Mouse (Mus musculus): Measurements from ENCODE around the gene Zfp446.

Gene Zfp446

DNA sequence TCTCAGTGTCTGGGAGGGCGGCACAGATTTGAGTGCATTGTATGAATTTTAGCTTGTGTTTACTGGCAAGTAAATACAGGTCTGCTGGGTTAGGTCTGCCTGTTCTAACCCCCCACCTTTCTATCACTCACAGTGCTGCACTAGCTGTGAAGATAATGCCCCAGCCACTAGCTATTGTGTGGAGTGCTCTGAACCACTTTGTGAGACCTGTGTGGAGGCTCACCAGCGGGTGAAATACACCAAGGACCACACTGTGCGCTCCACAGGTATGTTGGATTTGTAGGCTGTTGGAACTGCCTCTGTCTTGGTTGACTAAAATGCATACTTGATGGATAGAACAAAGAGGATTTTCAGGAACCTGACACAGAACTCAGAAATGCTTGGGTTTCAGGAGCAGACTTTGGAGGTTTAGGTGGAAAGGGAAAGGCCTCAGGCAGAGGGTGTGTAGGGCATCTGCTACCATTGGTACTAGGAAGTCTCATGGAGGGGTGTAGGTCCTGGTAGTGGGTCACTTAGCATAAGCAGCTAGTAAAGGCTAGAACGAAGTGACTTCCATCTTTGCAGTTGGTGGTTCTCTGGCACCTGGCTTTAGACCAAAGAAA, 48.0 kb downstream of the Zfp446 start:
- DNase-seq: no peak

DNA sequence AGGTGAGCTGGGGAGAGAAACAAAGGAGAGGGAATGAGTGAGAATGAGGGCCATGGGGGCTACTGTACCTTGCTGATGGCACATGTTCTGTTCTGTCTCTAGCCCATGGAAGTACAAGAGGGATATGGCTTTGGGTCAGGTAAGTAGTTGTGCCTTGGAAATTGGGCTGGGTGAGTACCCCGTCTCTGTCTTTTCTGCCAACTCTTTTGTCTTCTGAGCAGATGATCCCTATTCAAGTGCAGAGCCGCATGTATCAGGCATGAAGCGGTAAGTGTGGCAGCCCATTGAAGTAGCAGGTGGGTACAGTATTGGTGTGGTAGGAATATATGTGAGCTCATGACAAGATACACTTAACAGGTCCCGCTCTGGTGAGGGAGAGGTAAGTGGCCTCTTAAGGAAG, 51.3 kb downstream of the Zfp446 start:
- no peak for DNase-seq

DNA sequence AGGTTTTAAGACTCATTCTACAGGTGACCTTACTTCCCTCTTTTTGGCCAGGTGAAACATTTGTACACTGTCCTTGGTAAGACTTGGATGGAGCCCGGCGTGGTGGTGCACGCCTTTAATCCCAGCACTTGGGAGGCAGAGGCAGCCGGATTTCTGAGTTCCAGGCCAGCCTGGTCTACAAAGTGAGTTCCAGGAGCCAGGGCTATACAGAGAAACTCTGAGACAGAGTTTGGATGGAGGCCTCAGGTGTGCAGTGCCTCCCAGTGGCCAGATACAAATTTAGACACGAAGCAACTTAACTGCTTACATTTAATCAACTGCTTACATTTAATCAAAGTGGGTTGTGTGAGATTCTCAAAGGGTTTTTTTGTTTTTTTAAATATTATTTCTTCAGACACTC, 53.4 kb downstream of the Zfp446 start:
- no peak for DNase-seq

DNA sequence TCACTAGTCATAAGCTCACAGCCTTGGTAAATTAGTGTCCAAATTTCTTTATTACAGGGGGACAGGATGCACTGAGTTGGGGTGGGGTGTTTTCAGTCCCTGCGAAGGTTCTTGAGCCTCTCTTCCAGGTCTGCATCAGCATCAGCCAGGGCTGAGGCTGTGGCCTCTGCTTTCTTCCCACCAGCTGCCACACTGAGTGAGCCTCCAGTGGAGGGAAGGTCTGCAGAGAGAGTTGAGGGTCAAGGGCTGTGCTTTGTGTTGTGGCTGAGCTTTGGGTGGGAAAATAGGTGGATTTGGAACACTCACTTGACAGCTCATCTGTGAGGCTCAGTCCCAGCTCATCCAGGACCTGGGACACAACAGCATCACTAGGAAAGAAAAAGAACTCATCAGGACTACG, 54.3 kb downstream of the Zfp446 start:
- DNase-seq: no peak

DNA sequence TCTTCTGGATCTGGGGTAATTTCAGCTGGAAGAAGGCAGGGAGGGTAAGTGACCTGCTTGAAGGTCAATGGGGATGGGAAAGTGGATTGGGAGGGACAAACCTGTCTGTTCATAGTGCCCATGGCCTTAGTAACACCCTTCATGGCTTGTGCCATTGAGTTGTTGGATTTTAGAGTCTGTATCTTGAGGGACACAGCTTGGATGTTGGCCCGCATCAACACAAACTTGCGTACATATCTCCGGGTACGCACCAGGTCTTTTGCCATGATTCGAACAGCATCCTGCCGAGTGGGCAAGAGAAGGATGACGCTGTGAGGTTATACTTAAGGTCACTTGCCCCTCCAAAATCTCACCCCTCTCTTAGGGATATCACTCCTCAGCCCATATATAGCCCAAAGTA, 54.9 kb downstream of the Zfp446 start:
- no peak for DNase-seq

DNA sequence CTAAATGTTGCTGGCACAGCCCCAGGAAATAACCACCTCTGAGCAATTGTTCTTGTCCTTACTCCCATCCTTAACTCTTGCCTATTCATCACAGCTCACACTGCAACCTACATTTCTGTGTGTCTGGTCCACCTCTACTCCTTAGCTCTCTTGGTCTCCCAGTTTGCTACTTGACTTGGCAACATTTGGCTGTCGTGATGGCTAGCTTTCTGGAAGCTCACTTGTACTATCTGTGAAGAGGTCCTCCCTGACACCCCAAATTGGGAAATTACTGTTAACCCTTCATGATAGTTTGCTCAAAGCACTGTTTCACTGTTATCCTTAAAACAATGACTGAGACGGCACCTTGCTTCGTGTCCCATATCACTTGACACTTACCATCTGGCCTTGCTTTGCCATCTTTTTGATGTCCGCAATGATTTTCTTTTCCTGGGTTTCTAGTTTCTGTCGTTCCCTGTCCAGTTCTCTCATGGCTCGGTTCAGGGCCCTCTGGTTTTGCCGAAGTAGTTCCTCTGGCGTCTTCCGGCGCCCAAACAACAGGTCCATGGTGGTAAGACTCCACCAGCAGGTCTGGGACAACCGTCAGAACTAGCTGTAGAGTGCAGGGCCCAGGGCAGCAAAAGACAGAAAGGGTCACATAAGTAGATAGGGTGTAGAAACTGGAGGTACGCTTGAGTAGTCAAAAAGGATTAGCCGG, 56.0 kb downstream of the Zfp446 start:
- no peak for DNase-seq

DNA sequence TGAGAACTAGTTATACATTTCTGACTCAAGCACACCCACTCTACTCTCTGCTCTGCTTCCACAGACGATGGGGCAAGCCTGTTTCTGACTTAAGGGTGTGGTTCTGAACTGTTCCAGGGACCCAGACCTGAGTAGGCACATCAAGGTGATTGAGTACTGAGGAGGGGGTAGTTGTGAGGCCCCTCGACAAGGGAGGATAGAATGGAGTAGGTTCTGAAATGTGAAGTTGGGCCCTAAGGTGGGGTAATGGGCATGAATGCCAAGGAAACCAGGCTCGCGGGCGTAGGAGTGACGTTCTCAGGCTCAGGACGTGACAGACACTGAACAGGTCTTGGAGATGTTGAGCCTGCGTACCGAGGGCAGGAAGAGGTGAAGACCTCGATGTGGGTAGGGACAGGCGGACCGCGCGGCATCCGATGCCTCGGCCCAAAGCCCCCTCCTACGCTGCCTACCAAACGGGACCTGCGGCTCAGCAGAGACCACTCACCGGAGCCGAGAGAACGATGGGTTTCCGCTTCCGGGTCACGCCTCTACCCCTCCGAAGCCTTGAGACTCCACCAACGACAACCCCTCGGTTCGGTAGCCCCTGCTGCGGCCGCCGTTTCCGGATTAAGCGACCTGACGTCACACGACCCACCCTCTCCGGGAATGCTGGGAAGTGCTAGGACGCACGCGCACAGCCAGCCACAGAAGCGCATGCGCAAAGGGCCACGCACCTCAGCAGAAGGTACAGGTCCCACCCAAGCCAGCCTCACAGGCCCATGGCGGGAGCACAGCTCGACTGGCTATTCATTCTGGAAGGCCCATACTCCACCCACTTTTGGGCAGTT, 56.7 kb downstream of the Zfp446 start, which contains the start of gene Chmp2a:
TSS of gene Chmp2a (minus strand) at position 660 of the 830 bp plus-strand sequence.
- peak; percentile 98 for DNase-seq
